Mouse (Mus musculus) forebrain, embryonic 15.5 days (tissue): ENCODE measurements around the gene Itfg2. TPM values are rescaled to one million over a fixed set of nuclear protein-coding genes. Genes with fewer than 3 reads are reported as not detected.

Experiments used
- ATAC-seq: fragments of 200-750 bp; cut with Nextera tagmentation; replicated peaks from 2 replicates; pipeline ENCODE4 v1.8.0; 2017; ENCODE audit warnings: mild to moderate bottlenecking, moderate TSS enrichment, moderate library complexity
- H3K27ac ChIP-seq: fragments of 300-500 bp; sonication (generic); replicated peaks from 2 replicates; pipeline ENCODE4 v1.5.1; 2015; ENCODE audit warnings: mild to moderate bottlenecking, inconsistent platforms
- H3K27me3 ChIP-seq: fragments of 300-500 bp; sonication (generic); 2 replicates; pipeline ENCODE4 v1.6.1; 2015; ENCODE audit warnings: inconsistent platforms
- H3K36me3 ChIP-seq: fragments of 300-500 bp; sonication (generic); 2 replicates; pipeline ENCODE4 v1.6.1; 2015; ENCODE audit warnings: mild to moderate bottlenecking, inconsistent platforms
- H3K4me1 ChIP-seq: fragments of 300-500 bp; sonication (generic); 2 replicates; pipeline ENCODE4 v1.6.1; 2015; ENCODE audit warnings: inconsistent platforms
- H3K4me2 ChIP-seq: fragments of 300-500 bp; sonication (generic); replicated peaks from 2 replicates; pipeline ENCODE4 v1.6.1; 2015; ENCODE audit warnings: mild to moderate bottlenecking, inconsistent platforms
- H3K4me3 ChIP-seq: fragments of 300-500 bp; sonication (generic); 2 replicates; pipeline ENCODE4 v1.5.1; 2015; ENCODE audit warnings: mild to moderate bottlenecking, inconsistent platforms
- H3K9ac ChIP-seq: fragments of 300-500 bp; sonication (generic); replicated peaks from 2 replicates; pipeline ENCODE4 v1.6.1; 2015; ENCODE audit warnings: mild to moderate bottlenecking, inconsistent platforms
- H3K9me3 ChIP-seq: fragments of 300-500 bp; sonication (generic); 2 replicates; pipeline ENCODE4 v1.6.1; 2016; ENCODE audit warnings: inconsistent platforms
- WGBS: fragments of 180-500 bp; shearing (Covaris S2); methylation state at CpG from one replicate; pipeline ENCODE4 v1.1.7; 2015; ENCODE audit warnings: mixed read lengths; 5-methylcytosine and 5-hydroxymethylcytosine counted together
- polyA plus RNA-seq: library from polyadenylated mRNA; unstranded; fragments of >200 nt; fragmentation: Nextera tagmentation; extraction: Ambion mirVana; gene quantifications from 2 replicates; pipeline ENCODE4 v1.2.1, GENCODE M21; 2015

Itfg2 gene
- 35.5 and 40.5 TPM in 2 replicates for polyA plus RNA-seq

- H3K4me3 ChIP-seq, result peak within 1 kb of the TSS; percentile 63
- WGBS, result under 1% methylated on average over 42 of the region's 42 CpGs
- H3K9me3 ChIP-seq, result no peaks in the 10 kb centered on the region
- H3K9ac ChIP-seq, result peak within 1 kb of the TSS; percentile 72
- H3K4me1 ChIP-seq, result peaks cover 7% of the 10 kb centered on the region
- peak within 1 kb of the TSS; percentile 67 for H3K4me2 ChIP-seq
- peak; percentile 95 for ATAC-seq
- peak within 1 kb of the TSS; percentile 96 for H3K27ac ChIP-seq
- no peaks in the 10 kb centered on the region for H3K27me3 ChIP-seq
- H3K36me3 ChIP-seq, result peaks cover 15% of the 10 kb centered on the region
These were observed at the start of gene Itfg2 for GRCm38 (mm10) chr6:128424269-128425019. Gene Itfg2, minus strand, starts transcription at chr6:128424931.

GRCm38 (mm10) chr6:128474112-128474511, 49.4 kb upstream of the Itfg2 start:
- Histone ChIP-seq H3K27ac (no peak overlapping the region), H3K4me2 (no peak overlapping the region), H3K36me3 (no peaks in the 10 kb centered on the region), H3K9ac (no peak overlapping the region), H3K4me3 (no peak overlapping the region), H3K4me1 (no peaks in the 10 kb centered on the region), H3K27me3 (no peaks in the 10 kb centered on the region), H3K9me3 (no peaks in the 10 kb centered on the region)
- WGBS, result 94% methylated on average over 6 of the region's 6 CpGs
- ATAC-seq, result no peak

- no peaks in the 10 kb centered on the region for H3K9me3 ChIP-seq
- no peak overlapping the region for H3K27ac ChIP-seq
- H3K27me3 ChIP-seq, result no peaks in the 10 kb centered on the region
- no peak overlapping the region for H3K4me3 ChIP-seq
- peaks cover 3% of the 10 kb centered on the region; the same call in 1 of the 2 replicates for H3K4me1 ChIP-seq
- H3K36me3 ChIP-seq, result no peaks in the 10 kb centered on the region
- WGBS, result 8% methylated on average over 11 of the region's 12 CpGs
- no peak for ATAC-seq
- no peak overlapping the region for H3K4me2 ChIP-seq
- no peak overlapping the region for H3K9ac ChIP-seq
These were observed 44.7 kb upstream of the Itfg2 start for GRCm38 (mm10) chr6:128469451-128469850.

- no peak for ATAC-seq
- H3K4me2 ChIP-seq, result no peak overlapping the region
- no peaks in the 10 kb centered on the region for H3K9me3 ChIP-seq
- no peak overlapping the region for H3K27ac ChIP-seq
- WGBS, result 56% methylated on average over 2 of the region's 2 CpGs
- no peak overlapping the region for H3K4me3 ChIP-seq
- no peaks in the 10 kb centered on the region for H3K27me3 ChIP-seq
- peaks cover 3% of the 10 kb centered on the region; the same call in 1 of the 2 replicates for H3K4me1 ChIP-seq
- H3K36me3 ChIP-seq, result no peaks in the 10 kb centered on the region
- H3K9ac ChIP-seq, result no peak overlapping the region
These were observed 42.6 kb upstream of the Itfg2 start for GRCm38 (mm10) chr6:128467298-128467697.

GRCm38 (mm10) chr6:128466563-128466962, 41.8 kb upstream of the Itfg2 start:
- no peak overlapping the region for H3K27ac ChIP-seq
- WGBS, result 52% methylated on average over 3 of the region's 3 CpGs
- no peaks in the 10 kb centered on the region for H3K27me3 ChIP-seq
- peaks cover 3% of the 10 kb centered on the region; the same call in 1 of the 2 replicates for H3K4me1 ChIP-seq
- no peak for ATAC-seq
- H3K36me3 ChIP-seq, result no peaks in the 10 kb centered on the region
- no peak overlapping the region for H3K9ac ChIP-seq
- no peaks in the 10 kb centered on the region for H3K9me3 ChIP-seq
- no peak overlapping the region for H3K4me3 ChIP-seq
- H3K4me2 ChIP-seq, result no peak overlapping the region

- no peak overlapping the region for H3K4me2 ChIP-seq
- 0 out of 2 replicates have a peak, but pooled peaks have one; percentile 35 for ATAC-seq
- H3K4me1 ChIP-seq, result peaks cover 3% of the 10 kb centered on the region; the same call in 1 of the 2 replicates
- H3K27ac ChIP-seq, result no peak overlapping the region
- 16% methylated on average over 7 of the region's 7 CpGs for WGBS
- H3K36me3 ChIP-seq, result no peaks in the 10 kb centered on the region
- H3K9me3 ChIP-seq, result no peaks in the 10 kb centered on the region
- H3K9ac ChIP-seq, result no peak overlapping the region
- no peaks in the 10 kb centered on the region for H3K27me3 ChIP-seq
- H3K4me3 ChIP-seq, result no peak overlapping the region
These were observed 41.3 kb upstream of the Itfg2 start for GRCm38 (mm10) chr6:128466043-128466442.

- Histone ChIP-seq H3K9me3 (no peaks in the 10 kb centered on the region), H3K27ac (no peak overlapping the region), H3K27me3 (no peaks in the 10 kb centered on the region), H3K4me3 (no peak overlapping the region), H3K9ac (no peak overlapping the region), H3K36me3 (no peaks in the 10 kb centered on the region), H3K4me1 (peaks cover 3% of the 10 kb centered on the region; the same call in 1 of the 2 replicates), H3K4me2 (no peak overlapping the region)
- WGBS, result 79% methylated on average over 4 of the region's 4 CpGs
- ATAC-seq, result no peak
These were observed 40.3 kb upstream of the Itfg2 start for GRCm38 (mm10) chr6:128464996-128465395.

GRCm38 (mm10) chr6:128461606-128462005, 36.9 kb upstream of the Itfg2 start:
- peaks cover 3% of the 10 kb centered on the region; the same call in 1 of the 2 replicates for H3K4me1 ChIP-seq
- H3K9me3 ChIP-seq, result no peaks in the 10 kb centered on the region

GRCm38 (mm10) chr6:128460729-128461503, 36.2 kb upstream of the Itfg2 start:
- no peak overlapping the region for H3K27ac ChIP-seq
- H3K9me3 ChIP-seq, result no peaks in the 10 kb centered on the region
- no peak overlapping the region for H3K4me2 ChIP-seq
- peaks cover under 1% of the 10 kb centered on the region; the same call in 1 of the 2 replicates for H3K4me1 ChIP-seq
- H3K9ac ChIP-seq, result no peak overlapping the region
- no peak for ATAC-seq
- H3K4me3 ChIP-seq, result no peak overlapping the region
- no peaks in the 10 kb centered on the region for H3K36me3 ChIP-seq
- no peaks in the 10 kb centered on the region for H3K27me3 ChIP-seq
- WGBS, result 72% methylated on average over 14 of the region's 14 CpGs

More at GRCm38 (mm10) chr6:128461606-128462005, 36.9 kb upstream of the Itfg2 start:
- no peak overlapping the region for H3K27ac ChIP-seq
- H3K4me2 ChIP-seq, result no peak overlapping the region
- no peaks in the 10 kb centered on the region for H3K36me3 ChIP-seq
- H3K9ac ChIP-seq, result no peak overlapping the region
- H3K27me3 ChIP-seq, result no peaks in the 10 kb centered on the region
- ATAC-seq, result no peak
- no peak overlapping the region for H3K4me3 ChIP-seq

- no peaks in the 10 kb centered on the region for H3K27me3 ChIP-seq
- H3K9me3 ChIP-seq, result no peaks in the 10 kb centered on the region
- H3K4me2 ChIP-seq, result no peak overlapping the region
- WGBS, result 23% methylated on average over 2 of the region's 2 CpGs
- no peak overlapping the region for H3K9ac ChIP-seq
- H3K36me3 ChIP-seq, result no peaks in the 10 kb centered on the region
- no peak overlapping the region for H3K4me3 ChIP-seq
- no peaks in the 10 kb centered on the region for H3K4me1 ChIP-seq
- no peak overlapping the region for H3K27ac ChIP-seq
- no peak for ATAC-seq
These were observed 35.6 kb upstream of the Itfg2 start for GRCm38 (mm10) chr6:128460321-128460720.

- Histone ChIP-seq H3K27me3 (no peaks in the 10 kb centered on the region), H3K4me3 (no peak overlapping the region), H3K9me3 (no peaks in the 10 kb centered on the region), H3K4me2 (no peak overlapping the region), H3K27ac (no peak overlapping the region), H3K4me1 (no peaks in the 10 kb centered on the region), H3K9ac (no peak overlapping the region), H3K36me3 (no peaks in the 10 kb centered on the region)
- 90% methylated on average over 5 of the region's 5 CpGs for WGBS
- ATAC-seq, result no peak
These were observed 32.5 kb upstream of the Itfg2 start for GRCm38 (mm10) chr6:128457186-128457585.
